ENCODE assay signal across 8 mouse cellular contexts in genomic region chr11:70230239-70230727, GRCm38 (mm10). TPM values are rescaled to one million over a fixed set of nuclear protein-coding genes. Genes with fewer than 3 reads are reported as not detected.
DNase-seq lines count a peak whose midpoint lies in the region; ATAC-seq and TF ChIP-seq lines count a peak whose summit lies in the region.

No protein-coding gene starts in this region.

- ATAC-seq in Patski, result peak; percentile 65
- ATAC-seq in forebrain, postnatal 0 days, result peak; percentile 53

- H3K4me3 ChIP-seq in forebrain, postnatal 0 days (ENCODE audit: low read depth, low read length), result no peak overlapping the region
- peak overlapping the region; percentile 41 for H3K4me3 ChIP-seq in hindbrain, embryonic 10.5 days
- no peak overlapping the region for H3K4me3 ChIP-seq in left cerebral cortex, adult 2 months
- peak overlapping the region; percentile 89 for H3K4me3 ChIP-seq in megakaryocyte, embryonic 14.5 days (replicated peaks)

- intact Hi-C loops in left cerebral cortex, adult 2 months (cut with DNase I), result loop anchor here (5.0 to 10.0 kb wide), 2 partner anchors 177 to 425 kb away; partner anchors contain the start of genes Eno3 and Pfn1

- H3K4me1 ChIP-seq in forebrain, postnatal 0 days (ENCODE audit: insufficient read depth), result peaks cover 3% of the 10 kb centered on the region
- peaks cover 79% of the 10 kb centered on the region for H3K4me1 ChIP-seq in hindbrain, embryonic 10.5 days (replicated peaks)
- H3K4me1 ChIP-seq in megakaryocyte, embryonic 14.5 days, result peaks cover 82% of the 10 kb centered on the region

- H3K9me3 ChIP-seq in forebrain, postnatal 0 days (ENCODE audit: low read length), result no peaks in the 10 kb centered on the region
- H3K9me3 ChIP-seq in hindbrain, embryonic 10.5 days, result no peaks in the 10 kb centered on the region
- H3K9me3 ChIP-seq in megakaryocyte, embryonic 14.5 days, result no peaks in the 10 kb centered on the region

- peaks cover 29% of the 10 kb centered on the region for H3K27me3 ChIP-seq in Patski
- peaks cover 24% of the 10 kb centered on the region for H3K27me3 ChIP-seq in forebrain, postnatal 0 days (ENCODE audit: insufficient read depth, low read length)
- H3K27me3 ChIP-seq in hindbrain, embryonic 10.5 days (ENCODE audit: insufficient read depth, poor library complexity, severe bottlenecking), result peaks cover 77% of the 10 kb centered on the region
- H3K27me3 ChIP-seq in megakaryocyte, embryonic 14.5 days (replicated peaks), result peaks cover 28% of the 10 kb centered on the region

- peak overlapping the region; percentile 46 for H3K4me2 ChIP-seq in forebrain, postnatal 0 days (ENCODE audit: low read depth)

- CTCF ChIA-PET in Patski (lab: Charles Lee), result interaction anchor here (1.0 to 2.5 kb wide), 16 partner anchors 9 to 160 kb away, joined by 3 to 17 read pairs (median 4); partner anchors contain the start of genes Gm21988, Rnasek, Slc16a11 and Slc16a13

- WGBS in forebrain, postnatal 0 days, result 5% methylated on average over 32 of the region's 32 CpGs
- under 1% methylated on average over 32 of the region's 32 CpGs for WGBS in hindbrain, embryonic 10.5 days

- H3K9ac ChIP-seq in forebrain, postnatal 0 days, result no peak overlapping the region

- H3K27ac ChIP-seq in forebrain, postnatal 0 days (ENCODE audit: low read depth, low read length), result no peak overlapping the region
- peak overlapping the region; percentile 78 for H3K27ac ChIP-seq in hindbrain, embryonic 10.5 days
- peak overlapping the region; percentile 82 for H3K27ac ChIP-seq in left cerebral cortex, adult 2 months

- TF ChIP-seq CTCF in Patski (IDR thresholded peaks at IDR 0.05), result no peak
- TF ChIP-seq CTCF in forebrain, postnatal 0 days (IDR thresholded peaks at IDR 0.05; ENCODE audit: low read depth), result peak; percentile 96
- peak; percentile 97 for TF ChIP-seq CTCF in left cerebral cortex, adult 2 months (IDR thresholded peaks at IDR 0.05)

- in situ Hi-C loops in Patski (cut with MboI; ENCODE audit: low pct_unique_long_range_greater_than_20kb), result no loop called here

- POLR2A ChIA-PET in Patski (lab: Charles Lee), result interaction anchor here (0.6 to 1.6 kb wide), 3 partner anchors 9 to 80 kb away, joined by 3 to 7 read pairs (median 6); partner anchors contain the start of genes Gm21988, Rnasek and Slc16a13

- H3K36me3 ChIP-seq in forebrain, postnatal 0 days (ENCODE audit: insufficient read depth), result peaks cover 11% of the 10 kb centered on the region
- H3K36me3 ChIP-seq in hindbrain, embryonic 10.5 days, result peaks cover 14% of the 10 kb centered on the region
- H3K36me3 ChIP-seq in megakaryocyte, embryonic 14.5 days (replicated peaks; ENCODE audit: low read length), result peaks cover 14% of the 10 kb centered on the region

- no peak for DNase-seq in Patski (ENCODE audit: low read depth, low spot score)
- peak; percentile 85 for DNase-seq in cerebellum, adult 8-10 months
- peak; percentile 89 for DNase-seq in forebrain, postnatal 0 days
- DNase-seq in hindbrain, embryonic 10.5 days (ENCODE audit: low spot score), result peak; percentile 87
- peak; percentile 75 to 79 for DNase-seq in left cerebral cortex, adult 2 months (ENCODE audit: extremely low spot score in 1 of 2, low spot score in 2 of 2)
- DNase-seq in right cerebral cortex, postnatal 10 days (ENCODE audit: low spot score in 2 of 2), result peak; percentile 76 to 87
- peak; percentile 71 to 82 for DNase-seq in urinary bladder, postnatal 36 days (ENCODE audit: low spot score in 2 of 2)

RNA-seq across cellular contexts. Expression of gene Bcl6b, which starts 0.7 kb away (rescaled TPM):
- polyA plus RNA-seq in Patski (2021), result not detected
- total RNA-seq in forebrain, postnatal 0 days (2014; rRNA removed), result 4.2 TPM in 2 replicates
- 3.8 and 5.3 TPM in 2 replicates for polyA plus RNA-seq in forebrain, postnatal 0 days (2015; fragmentation: Nextera tagmentation; extraction: Ambion mirVana)
- 5.5 and 5.6 TPM in 2 replicates for polyA plus RNA-seq in hindbrain, embryonic 10.5 days (2016; fragmentation: Nextera tagmentation; extraction: Ambion mirVana)
- 1 to 10 TPM; 1.7 to 3.5 TPM for total RNA-seq in left cerebral cortex, adult 2 months (2021)
- not detected in 2 replicates for polyA plus RNA-seq in megakaryocyte, embryonic 14.5 days (2012; ENCODE audit: insufficient read depth, low replicate concordance)

RNA-seq across cellular contexts. Expression of gene 0610010K14Rik, which starts 7.4 kb away (rescaled TPM):
- 50.1 TPM for polyA plus RNA-seq in Patski (2021)
- total RNA-seq in forebrain, postnatal 0 days (2014; rRNA removed), result 48.7 and 54.1 TPM in 2 replicates
- 161 and 207 TPM in 2 replicates for polyA plus RNA-seq in forebrain, postnatal 0 days (2015; fragmentation: Nextera tagmentation; extraction: Ambion mirVana)
- polyA plus RNA-seq in hindbrain, embryonic 10.5 days (2016; fragmentation: Nextera tagmentation; extraction: Ambion mirVana), result 240 and 261 TPM in 2 replicates
- total RNA-seq in left cerebral cortex, adult 2 months (2021), result 10 to 100 TPM; 45.5 to 51.2 TPM
- polyA plus RNA-seq in megakaryocyte, embryonic 14.5 days (2012; ENCODE audit: insufficient read depth, low replicate concordance), result 169 and 210 TPM in 2 replicates

RNA-seq across cellular contexts. Expression of gene Gm21988, which starts 9.3 kb away (rescaled TPM):
- polyA plus RNA-seq in Patski (2021), result 4.3 TPM
- 4.9 and 7.4 TPM in 2 replicates for total RNA-seq in forebrain, postnatal 0 days (2014; rRNA removed)
- 16.6 and 19.4 TPM in 2 replicates for polyA plus RNA-seq in forebrain, postnatal 0 days (2015; fragmentation: Nextera tagmentation; extraction: Ambion mirVana)
- polyA plus RNA-seq in hindbrain, embryonic 10.5 days (2016; fragmentation: Nextera tagmentation; extraction: Ambion mirVana), result 10.0 and 14.5 TPM in 2 replicates
- 1 to 10 TPM; 4.9 to 5.3 TPM for total RNA-seq in left cerebral cortex, adult 2 months (2021)
- polyA plus RNA-seq in megakaryocyte, embryonic 14.5 days (2012; ENCODE audit: insufficient read depth, low replicate concordance), result 25.7 and 41.9 TPM in 2 replicates

RNA-seq across cellular contexts. Expression of gene Rnasek, which starts 9.4 kb away (rescaled TPM):
- polyA plus RNA-seq in Patski (2021), result 145 TPM
- total RNA-seq in forebrain, postnatal 0 days (2014; rRNA removed), result 24.6 and 48.0 TPM in 2 replicates
- 520 and 544 TPM in 2 replicates for polyA plus RNA-seq in forebrain, postnatal 0 days (2015; fragmentation: Nextera tagmentation; extraction: Ambion mirVana)
- polyA plus RNA-seq in hindbrain, embryonic 10.5 days (2016; fragmentation: Nextera tagmentation; extraction: Ambion mirVana), result 125 and 171 TPM in 2 replicates
- total RNA-seq in left cerebral cortex, adult 2 months (2021), result 100 to 1,000 TPM; 241 to 270 TPM
- polyA plus RNA-seq in megakaryocyte, embryonic 14.5 days (2012; ENCODE audit: insufficient read depth, low replicate concordance), result 869 and 1,064 TPM in 2 replicates

RNA-seq across cellular contexts. Expression of gene Slc16a13, which starts 9.4 kb away (rescaled TPM):
- polyA plus RNA-seq in Patski (2021), result 12.2 TPM
- 9.8 and 10.9 TPM in 2 replicates for total RNA-seq in forebrain, postnatal 0 days (2014; rRNA removed)
- polyA plus RNA-seq in forebrain, postnatal 0 days (2015; fragmentation: Nextera tagmentation; extraction: Ambion mirVana), result 8.2 and 9.6 TPM in 2 replicates
- polyA plus RNA-seq in hindbrain, embryonic 10.5 days (2016; fragmentation: Nextera tagmentation; extraction: Ambion mirVana), result 15.7 and 18.0 TPM in 2 replicates
- 10 to 100 TPM in 1 of 2 experiments, 1 to 10 TPM in 1; 7.5 to 10.5 TPM for total RNA-seq in left cerebral cortex, adult 2 months (2021)
- 5.3 and 8.1 TPM in 2 replicates for polyA plus RNA-seq in megakaryocyte, embryonic 14.5 days (2012; ENCODE audit: insufficient read depth, low replicate concordance)

Comparison
In these comparisons a context has a peak if more than half of its experiments do, and no peak if none do; other contexts are left out.
1. H3K4me3 ChIP-seq: peak in hindbrain, embryonic 10.5 days (single experiment) and megakaryocyte, embryonic 14.5 days (single experiment); none in forebrain, postnatal 0 days (single experiment) and left cerebral cortex, adult 2 months (single experiment).